Mouse (Mus musculus): Measurements from ENCODE around the gene Pofut1.
"Not testable (repeated sequence)": the region's sequence is repeated elsewhere in the genome, so short reads cannot be mapped to it uniquely, and the experiment has no call there.

Gene Pofut1

DNA sequence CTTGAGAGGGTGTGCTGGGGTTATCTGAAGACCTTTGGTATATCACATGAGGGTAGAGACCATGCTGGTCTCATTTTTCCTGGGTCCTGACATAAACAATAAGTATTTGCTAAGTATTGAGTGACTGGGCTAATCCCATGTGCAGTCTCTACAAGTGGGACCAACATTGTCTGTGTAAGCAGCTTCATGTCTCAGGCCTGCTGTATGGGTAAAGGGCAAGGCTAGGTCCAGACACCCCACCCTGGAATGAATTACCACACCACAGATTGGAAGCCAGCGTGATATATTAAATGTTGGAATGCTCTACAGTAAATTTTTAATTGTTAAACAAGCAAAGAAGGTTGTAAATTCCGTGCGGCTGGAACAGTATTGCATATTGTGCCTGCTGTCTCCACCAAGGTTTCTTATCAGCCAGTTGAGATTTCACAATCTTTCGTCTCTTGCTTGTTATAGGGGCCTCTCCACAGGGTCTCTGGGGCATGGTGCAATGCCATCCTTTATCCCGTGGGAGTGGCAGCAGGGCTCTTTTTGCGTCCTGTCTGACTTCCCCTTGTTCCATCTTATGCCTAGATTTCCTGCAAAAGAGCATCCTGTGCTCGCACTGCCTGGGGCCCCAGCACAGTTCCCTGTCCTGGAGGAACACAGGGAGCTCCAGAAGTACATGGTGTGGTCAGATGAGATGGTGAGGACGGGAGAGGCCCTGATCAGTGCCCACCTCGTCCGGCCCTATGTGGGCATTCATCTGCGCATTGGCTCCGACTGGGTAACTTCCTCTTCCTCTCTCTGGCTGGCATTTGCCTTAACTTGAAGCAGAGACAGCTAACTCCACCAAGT, 17.9 kb downstream of the Pofut1 start:
- Histone ChIP-seq H3K36me3 (ENCODE audit: control insufficient read depth, insufficient read depth, low read length, poor library complexity, severe bottlenecking) (no peaks in the 10 kb centered on the region), H3K27me3 (ENCODE audit: control insufficient read depth, insufficient read depth, low read length, poor library complexity, severe bottlenecking) (no peaks in the 10 kb centered on the region)
- DNase-seq (ENCODE audit: low read depth, low spot score) = peak; percentile 48

DNA sequence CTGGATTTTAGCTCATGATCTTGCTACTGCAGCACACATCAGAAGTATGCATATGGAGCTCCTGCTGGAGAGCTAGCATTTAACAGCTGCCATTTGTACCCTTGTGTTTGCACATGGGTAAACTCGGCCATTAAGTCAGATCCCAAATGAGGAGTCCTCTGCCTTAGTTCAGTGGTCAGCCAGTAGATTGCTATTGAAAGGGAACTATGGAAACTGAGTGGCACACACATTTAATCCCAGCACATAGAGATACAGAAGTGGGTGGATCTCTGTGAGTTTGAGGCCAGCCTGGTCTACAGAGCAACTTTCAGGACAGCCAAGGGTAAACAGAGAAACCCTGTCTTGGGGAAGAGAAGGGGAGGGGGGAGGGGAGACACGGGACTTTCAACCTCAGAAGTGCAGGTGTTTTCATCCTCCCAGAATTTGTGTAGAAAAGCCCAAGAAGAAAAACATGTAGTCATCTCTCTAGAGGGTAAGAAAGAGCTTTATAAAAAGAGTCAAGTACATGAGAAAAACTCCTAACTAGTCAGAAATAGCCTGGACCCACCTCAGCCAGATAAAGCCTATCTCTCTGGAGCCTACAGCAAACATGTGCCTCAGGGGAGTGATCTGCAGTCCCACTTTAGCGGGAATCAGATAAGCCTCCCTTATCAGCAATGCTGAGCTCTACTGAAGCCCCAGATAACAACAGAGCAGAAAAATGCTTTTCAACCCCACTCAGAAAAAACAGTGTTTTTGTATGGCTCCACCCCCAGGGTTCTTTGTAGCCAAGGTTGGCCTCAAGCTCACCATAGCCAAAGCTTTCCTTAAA, 18.7 kb downstream of the Pofut1 start:
- DNase-seq (ENCODE audit: low read depth, low spot score) = no peak
- no peaks in the 10 kb centered on the region for H3K36me3 ChIP-seq (ENCODE audit: control insufficient read depth, insufficient read depth, low read length, poor library complexity, severe bottlenecking)
- no peaks in the 10 kb centered on the region for H3K27me3 ChIP-seq (ENCODE audit: control insufficient read depth, insufficient read depth, low read length, poor library complexity, severe bottlenecking)

DNA sequence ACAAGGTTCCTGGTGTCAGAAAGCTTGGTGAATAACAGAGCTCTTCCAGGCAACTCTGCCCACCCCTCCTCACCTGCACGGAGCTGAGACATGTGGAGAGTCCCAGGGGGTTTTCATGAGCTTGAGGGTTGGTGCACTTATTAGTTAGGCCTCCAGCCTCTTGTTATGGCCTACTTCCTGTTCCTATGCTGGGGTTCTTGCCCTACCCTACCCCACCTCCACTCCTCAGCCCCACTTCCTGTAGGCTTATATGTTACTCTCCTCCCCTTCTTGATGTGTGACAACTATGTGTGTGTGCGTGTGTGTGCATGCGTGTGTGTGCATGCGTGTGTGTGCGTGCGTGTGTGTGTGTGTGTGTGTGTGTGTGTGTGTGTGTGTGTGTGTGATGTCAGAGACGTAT, 21.7 kb downstream of the Pofut1 start:
- peak; percentile 79 for DNase-seq (ENCODE audit: low read depth, low spot score)
- H3K27me3 ChIP-seq (ENCODE audit: control insufficient read depth, insufficient read depth, low read length, poor library complexity, severe bottlenecking) = no peaks in the 10 kb centered on the region

DNA sequence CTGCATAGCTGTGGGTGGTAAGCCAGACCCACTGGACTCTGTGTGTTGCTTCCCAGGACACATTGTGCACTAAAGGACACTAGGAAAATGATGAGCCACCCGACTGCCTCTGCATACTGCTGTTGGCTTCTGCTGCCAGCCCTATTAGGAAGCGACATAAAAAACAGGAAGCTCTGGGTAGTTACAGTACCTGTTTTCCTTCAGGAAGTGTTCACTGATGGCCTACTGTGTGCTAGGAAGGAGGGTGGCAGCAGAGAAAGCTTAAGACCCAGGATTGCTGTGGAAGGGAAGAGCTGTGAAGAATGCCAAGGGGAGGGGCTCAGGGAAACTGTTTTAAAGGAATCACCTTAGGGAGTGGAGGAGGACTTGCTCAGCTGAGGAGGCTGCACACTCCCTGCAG, 26.0 kb downstream of the Pofut1 start:
- no peak for DNase-seq (ENCODE audit: low read depth, low spot score)
- no peaks in the 10 kb centered on the region for H3K27me3 ChIP-seq (ENCODE audit: control insufficient read depth, insufficient read depth, low read length, poor library complexity, severe bottlenecking)
- no peaks in the 10 kb centered on the region for H3K36me3 ChIP-seq (ENCODE audit: control insufficient read depth, insufficient read depth, low read length, poor library complexity, severe bottlenecking)

More for the DNA sequence above, 21.7 kb downstream of the Pofut1 start:
- no peaks in the 10 kb centered on the region for H3K36me3 ChIP-seq (ENCODE audit: control insufficient read depth, insufficient read depth, low read length, poor library complexity, severe bottlenecking)

DNA sequence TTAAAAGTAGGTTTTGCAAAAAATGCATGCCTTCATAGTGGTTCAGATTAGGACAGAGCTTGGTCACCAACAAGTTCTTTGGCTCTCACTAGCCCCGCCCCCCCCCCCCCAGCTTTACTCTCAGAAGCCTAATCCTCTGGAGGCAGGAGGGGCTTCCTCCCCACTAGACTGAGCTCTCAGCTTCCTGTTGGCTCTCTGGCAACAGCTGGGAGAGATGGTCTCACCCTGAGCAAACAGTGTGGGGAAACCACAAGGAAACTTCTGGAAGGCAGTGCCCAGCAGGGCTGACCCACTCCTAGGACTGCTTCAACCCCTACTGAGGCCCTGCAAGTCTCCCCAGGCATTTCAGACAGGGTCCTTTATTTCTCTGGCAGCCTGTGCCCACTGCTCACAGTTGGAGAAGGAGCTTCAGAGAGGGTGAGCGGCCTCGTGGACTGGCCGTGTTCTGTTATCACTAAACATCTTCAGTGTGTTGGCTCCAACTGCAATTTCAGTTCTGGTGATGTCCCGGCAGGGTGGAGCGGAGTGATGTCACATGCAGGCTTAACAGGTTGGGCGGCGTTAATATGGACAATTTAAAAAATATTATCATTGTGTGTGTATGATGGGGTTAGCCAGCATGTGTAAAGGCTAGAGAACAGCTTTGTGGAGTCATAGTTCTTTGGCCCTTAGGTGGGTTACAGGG, 29.0 kb downstream of the Pofut1 start:
- H3K36me3 ChIP-seq (ENCODE audit: control insufficient read depth, insufficient read depth, low read length, poor library complexity, severe bottlenecking); DNase-seq (ENCODE audit: low read depth, low spot score); H3K27me3 ChIP-seq (ENCODE audit: control insufficient read depth, insufficient read depth, low read length, poor library complexity, severe bottlenecking): not testable (repeated sequence)

DNA sequence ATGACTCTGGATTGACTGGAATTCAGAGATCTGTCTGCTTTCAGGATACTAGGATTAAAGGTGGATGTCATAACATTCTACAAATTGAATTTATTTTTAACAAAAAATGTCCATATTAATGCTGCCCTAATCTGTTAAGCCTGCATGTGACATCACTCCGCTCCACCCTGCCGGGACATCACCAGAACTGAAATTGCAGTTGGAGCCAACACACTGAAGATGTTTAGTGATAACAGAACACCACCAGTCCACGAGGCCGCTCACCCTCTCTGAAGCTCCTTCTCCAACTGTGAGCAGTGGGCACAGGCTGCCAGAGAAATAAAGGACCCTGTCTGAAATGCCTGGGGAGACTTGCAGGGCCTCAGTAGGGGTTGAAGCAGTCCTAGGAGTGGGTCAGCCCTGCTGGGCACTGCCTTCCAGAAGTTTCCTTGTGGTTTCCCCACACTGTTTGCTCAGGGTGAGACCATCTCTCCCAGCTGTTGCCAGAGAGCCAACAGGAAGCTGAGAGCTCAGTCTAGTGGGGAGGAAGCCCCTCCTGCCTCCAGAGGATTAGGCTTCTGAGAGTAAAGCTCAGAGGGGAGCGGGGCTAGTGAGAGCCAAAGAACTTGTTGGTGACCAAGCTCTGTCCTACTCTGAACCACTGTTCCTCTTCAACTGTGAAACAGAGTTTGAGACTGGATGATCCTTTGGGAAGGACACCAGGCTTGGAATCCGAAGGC, 33.0 kb downstream of the Pofut1 start:
- not testable (repeated sequence) for DNase-seq (ENCODE audit: low read depth, low spot score); H3K27me3 ChIP-seq (ENCODE audit: control insufficient read depth, insufficient read depth, low read length, poor library complexity, severe bottlenecking)

DNA sequence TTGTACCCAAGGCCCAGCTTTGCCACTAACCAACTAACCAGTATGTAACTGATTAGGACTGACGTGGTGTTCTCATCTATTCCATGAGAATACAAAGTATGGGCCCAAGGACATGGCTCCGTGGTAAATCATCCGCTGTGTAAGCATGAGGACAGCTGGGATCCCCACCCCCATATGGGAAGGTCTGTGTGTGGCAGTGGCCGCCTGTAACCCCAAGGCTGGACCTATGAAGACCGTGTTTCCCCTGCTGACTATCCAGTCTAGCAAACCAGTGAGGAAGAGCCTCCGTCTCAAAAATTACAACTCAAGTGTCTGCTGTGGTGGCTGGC, 33.5 kb downstream of the Pofut1 start:
- Histone ChIP-seq H3K27me3 (ENCODE audit: control insufficient read depth, insufficient read depth, low read length, poor library complexity, severe bottlenecking) (no peaks in the 10 kb centered on the region), H3K36me3 (ENCODE audit: control insufficient read depth, insufficient read depth, low read length, poor library complexity, severe bottlenecking) (no peaks in the 10 kb centered on the region)
- no peak for DNase-seq (ENCODE audit: low read depth, low spot score)

More for the DNA sequence above, 33.0 kb downstream of the Pofut1 start:
- not testable (repeated sequence) for H3K36me3 ChIP-seq (ENCODE audit: control insufficient read depth, insufficient read depth, low read length, poor library complexity, severe bottlenecking)

DNA sequence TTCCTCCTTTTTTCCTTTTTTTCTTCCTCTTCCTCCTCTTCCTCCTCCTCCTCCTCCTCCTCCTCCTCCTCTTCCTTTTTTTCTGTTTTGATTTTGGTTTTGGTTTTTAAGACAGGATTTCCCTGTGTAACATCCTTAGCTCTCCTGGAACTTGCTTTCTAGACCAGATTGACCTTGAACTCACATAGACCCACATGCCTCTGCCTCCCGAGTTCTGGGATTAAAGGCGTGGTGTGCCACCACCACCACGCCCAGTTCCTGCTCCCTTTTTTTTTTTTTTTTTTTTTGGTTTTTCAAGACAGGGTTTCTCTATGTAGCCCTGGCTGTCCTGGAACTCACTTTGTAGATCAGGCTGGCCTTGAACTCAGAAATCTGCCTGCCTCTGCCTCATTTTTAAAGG, 34.2 kb downstream of the Pofut1 start:
- not testable (repeated sequence) for H3K36me3 ChIP-seq (ENCODE audit: control insufficient read depth, insufficient read depth, low read length, poor library complexity, severe bottlenecking); H3K27me3 ChIP-seq (ENCODE audit: control insufficient read depth, insufficient read depth, low read length, poor library complexity, severe bottlenecking); DNase-seq (ENCODE audit: low read depth, low spot score)

DNA sequence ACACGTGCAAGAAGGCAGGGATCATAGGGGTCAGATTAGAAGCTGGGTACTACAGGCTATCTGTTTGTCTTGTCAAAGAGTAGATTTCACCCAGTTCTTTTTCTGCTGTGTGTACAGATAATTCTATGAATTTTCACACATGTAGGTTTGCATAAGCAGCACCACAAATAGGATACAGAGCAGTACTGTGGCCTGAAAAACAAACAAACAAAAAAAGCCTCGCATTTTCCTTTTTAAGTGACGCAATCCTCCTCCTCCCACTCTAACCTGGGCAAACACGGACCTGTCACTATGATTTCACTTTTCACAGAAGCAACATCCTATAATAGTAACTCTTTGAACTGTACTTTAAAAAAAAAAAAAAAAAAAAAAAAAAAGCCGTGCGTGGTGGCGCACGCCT, 35.1 kb downstream of the Pofut1 start:
- DNase-seq (ENCODE audit: low read depth, low spot score) = no peak
- no peaks in the 10 kb centered on the region for H3K36me3 ChIP-seq (ENCODE audit: control insufficient read depth, insufficient read depth, low read length, poor library complexity, severe bottlenecking)
- H3K27me3 ChIP-seq (ENCODE audit: control insufficient read depth, insufficient read depth, low read length, poor library complexity, severe bottlenecking) = no peaks in the 10 kb centered on the region

DNA sequence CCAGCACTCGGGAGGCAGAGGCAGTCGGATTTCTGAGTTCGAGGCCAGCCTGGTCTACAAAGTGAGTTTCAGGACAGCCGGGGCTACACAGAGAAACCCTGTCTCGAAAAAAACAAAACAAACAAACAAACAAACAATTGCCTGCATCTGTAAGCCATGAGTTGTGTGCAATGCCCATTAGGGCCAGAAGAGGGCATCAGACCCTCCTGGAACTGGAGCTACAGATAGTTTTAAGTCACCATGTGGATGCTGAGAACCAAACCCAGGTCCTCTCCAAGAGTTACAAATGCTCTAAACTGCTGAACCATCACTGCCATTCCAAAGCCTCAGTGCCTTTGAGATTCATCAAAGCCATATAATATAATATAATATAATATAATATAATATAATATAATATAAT, 35.5 kb downstream of the Pofut1 start:
- H3K36me3 ChIP-seq (ENCODE audit: control insufficient read depth, insufficient read depth, low read length, poor library complexity, severe bottlenecking); H3K27me3 ChIP-seq (ENCODE audit: control insufficient read depth, insufficient read depth, low read length, poor library complexity, severe bottlenecking): not testable (repeated sequence)
- DNase-seq (ENCODE audit: low read depth, low spot score) = peak; percentile 24

DNA sequence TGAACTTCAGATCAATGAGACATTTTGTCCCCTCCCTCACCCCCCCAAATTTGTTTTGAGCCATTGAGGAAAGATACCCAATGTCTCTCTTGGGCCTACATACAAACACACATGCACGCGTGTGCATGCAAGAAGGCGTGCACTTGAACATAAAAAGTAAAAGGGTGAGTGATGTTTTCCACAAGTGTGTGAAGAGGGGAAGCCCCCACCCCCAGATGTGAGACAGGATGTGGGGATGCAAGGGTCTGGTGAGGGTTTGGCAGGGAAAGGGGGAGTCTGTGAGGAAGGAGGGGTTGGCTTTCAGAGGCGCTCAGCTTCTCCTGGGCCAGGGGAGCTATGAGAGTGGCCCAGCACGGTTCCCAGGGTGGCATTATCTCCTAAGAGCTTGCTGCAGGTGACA, 37.0 kb downstream of the Pofut1 start:
- no peak for DNase-seq (ENCODE audit: low read depth, low spot score)
- Histone ChIP-seq H3K27me3 (ENCODE audit: control insufficient read depth, insufficient read depth, low read length, poor library complexity, severe bottlenecking) (no peaks in the 10 kb centered on the region), H3K36me3 (ENCODE audit: control insufficient read depth, insufficient read depth, low read length, poor library complexity, severe bottlenecking) (no peaks in the 10 kb centered on the region)

DNA sequence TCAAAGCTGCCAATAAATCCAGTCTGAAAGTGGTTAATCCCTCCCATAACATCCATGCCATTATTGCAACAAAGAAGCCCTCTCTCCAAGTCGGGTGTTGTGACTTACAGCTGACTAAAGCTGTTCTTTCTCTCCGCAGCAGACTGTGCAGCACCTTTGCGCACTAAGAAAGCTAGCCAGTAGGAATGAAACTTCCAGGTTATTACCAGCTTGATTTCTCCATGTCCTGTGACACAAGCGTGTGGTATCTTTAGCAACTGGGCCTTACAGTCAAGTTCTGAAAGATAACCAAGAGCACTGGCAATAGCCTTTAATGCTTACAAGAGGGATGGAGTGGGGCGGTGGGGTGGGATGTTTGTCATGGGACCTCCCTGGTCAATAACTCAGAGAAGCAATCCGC, 42.6 kb downstream of the Pofut1 start:
- no peak for DNase-seq (ENCODE audit: low read depth, low spot score)
- Histone ChIP-seq H3K36me3 (ENCODE audit: control insufficient read depth, insufficient read depth, low read length, poor library complexity, severe bottlenecking) (no peaks in the 10 kb centered on the region), H3K27me3 (ENCODE audit: control insufficient read depth, insufficient read depth, low read length, poor library complexity, severe bottlenecking) (no peaks in the 10 kb centered on the region)

DNA sequence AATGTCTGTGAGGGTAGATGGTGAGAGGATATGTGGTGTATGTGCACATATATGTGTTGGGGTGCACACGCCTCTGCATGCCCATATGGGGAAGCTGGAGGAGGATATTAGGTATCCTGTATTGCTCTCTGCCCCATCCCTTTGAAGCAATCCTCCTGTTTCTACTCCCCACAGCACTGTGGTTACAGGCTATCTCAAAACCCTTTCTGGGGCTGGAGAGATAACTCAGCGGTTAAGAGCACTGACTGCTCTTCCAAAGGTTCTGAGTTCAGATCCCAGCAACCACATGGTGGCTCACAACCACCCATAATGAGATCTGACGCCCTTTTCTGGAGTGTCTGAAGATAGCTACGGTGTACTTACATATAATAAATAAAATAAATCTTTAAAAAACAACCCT, 45.2 kb downstream of the Pofut1 start:
- no peak for DNase-seq (ENCODE audit: low read depth, low spot score)
- Histone ChIP-seq H3K36me3 (ENCODE audit: control insufficient read depth, insufficient read depth, low read length, poor library complexity, severe bottlenecking) (no peaks in the 10 kb centered on the region), H3K27me3 (ENCODE audit: control insufficient read depth, insufficient read depth, low read length, poor library complexity, severe bottlenecking) (no peaks in the 10 kb centered on the region)

DNA sequence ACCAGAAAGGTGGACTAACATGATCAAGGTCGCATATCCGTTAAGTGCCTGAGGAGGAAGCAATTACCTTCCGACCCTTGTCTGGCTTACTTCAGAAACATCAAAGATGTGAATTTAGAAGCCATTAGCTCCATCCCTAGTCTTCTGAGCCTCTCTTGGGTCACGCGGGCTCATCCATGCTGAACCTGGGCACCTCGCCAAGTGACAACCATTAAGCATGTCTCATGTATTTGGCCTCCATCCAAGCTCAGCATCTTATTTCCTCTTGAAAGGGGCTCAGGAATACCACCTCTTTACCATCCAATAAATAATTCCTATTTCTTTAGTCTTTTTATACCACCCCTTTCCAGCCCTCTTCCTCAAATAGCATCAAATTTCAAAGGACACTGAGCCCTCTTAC, 46.5 kb downstream of the Pofut1 start:
- H3K27me3 ChIP-seq (ENCODE audit: control insufficient read depth, insufficient read depth, low read length, poor library complexity, severe bottlenecking) = no peaks in the 10 kb centered on the region
- no peak for DNase-seq (ENCODE audit: low read depth, low spot score)
- no peaks in the 10 kb centered on the region for H3K36me3 ChIP-seq (ENCODE audit: control insufficient read depth, insufficient read depth, low read length, poor library complexity, severe bottlenecking)
